Mouse (Mus musculus) cerebellum, adult 11-12 months (tissue): Measurements from ENCODE around the gene Itgb1bp2.

Experiments used
- DNase-seq: peaks from one replicate; pipeline ENCODE4 v3.0.0; 2022

Gene Itgb1bp2

GRCm38 (mm10) chrX:101448886-101449475, at the start of gene Itgb1bp2:
TSS of gene Itgb1bp2 (plus strand) at chrX:101449088.
- DNase-seq, result no peak

GRCm38 (mm10) chrX:101418946-101419724, 29.8 kb upstream of the Itgb1bp2 start:
- peak; percentile 72 for DNase-seq

DNA sequence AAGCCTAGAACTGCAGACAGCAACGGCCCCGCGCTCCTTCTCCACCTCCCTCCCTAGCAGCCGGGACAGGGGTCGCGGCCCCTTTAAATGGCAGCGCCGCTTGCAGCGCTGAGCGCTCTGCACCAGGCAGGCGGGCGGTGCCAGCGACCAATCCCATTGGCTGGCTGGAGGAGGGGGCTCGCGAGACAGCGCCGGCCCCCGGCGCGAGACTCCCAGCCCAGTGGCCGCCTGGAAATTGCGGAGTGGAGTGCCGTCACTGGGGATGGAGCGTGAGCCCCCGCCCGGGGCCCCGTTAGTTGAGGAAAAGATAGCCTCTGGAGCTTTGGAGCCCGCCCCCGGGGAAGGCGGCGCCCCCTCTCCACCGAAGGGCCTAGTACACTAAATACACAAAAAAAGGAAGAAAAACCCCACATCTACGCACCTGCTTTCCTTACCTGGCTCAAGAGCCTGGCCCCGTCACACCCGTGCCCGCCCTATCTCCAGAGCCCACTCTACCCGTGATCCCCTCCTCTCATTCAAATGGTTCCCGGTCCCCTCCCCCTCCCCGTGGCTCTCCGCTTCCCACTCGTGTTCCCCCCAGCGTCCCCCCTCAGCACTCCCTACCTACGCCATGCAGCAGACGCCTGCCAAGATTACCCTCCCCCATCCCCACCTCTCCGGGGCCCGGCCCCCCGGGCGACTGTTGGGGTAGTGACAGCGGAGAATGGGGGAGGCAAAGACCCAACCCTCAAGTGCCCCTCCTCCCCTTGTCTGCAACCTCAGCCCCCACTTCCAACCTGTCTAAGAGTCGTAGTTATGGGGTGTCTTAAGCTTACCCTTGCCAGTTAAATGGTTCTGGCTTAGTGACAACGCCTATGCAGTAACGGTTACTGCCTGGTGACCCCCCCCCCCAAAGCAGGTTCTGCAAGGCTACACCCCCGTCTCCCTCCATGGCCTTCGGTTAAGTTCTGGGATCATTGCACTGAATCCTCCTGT, 28.9 kb upstream of the Itgb1bp2 start:
- peak; percentile 90 for DNase-seq

GRCm38 (mm10) chrX:101420700-101421095, 28.2 kb upstream of the Itgb1bp2 start, which contains the start of gene Zmym3:
TSS of gene Zmym3 (minus strand) at chrX:101420849.
- DNase-seq, result peak; percentile 18

GRCm38 (mm10) chrX:101423462-101423861, 25.4 kb upstream of the Itgb1bp2 start:
- no peak for DNase-seq

GRCm38 (mm10) chrX:101427774-101428173, 21.1 kb upstream of the Itgb1bp2 start:
- no peak for DNase-seq

DNA sequence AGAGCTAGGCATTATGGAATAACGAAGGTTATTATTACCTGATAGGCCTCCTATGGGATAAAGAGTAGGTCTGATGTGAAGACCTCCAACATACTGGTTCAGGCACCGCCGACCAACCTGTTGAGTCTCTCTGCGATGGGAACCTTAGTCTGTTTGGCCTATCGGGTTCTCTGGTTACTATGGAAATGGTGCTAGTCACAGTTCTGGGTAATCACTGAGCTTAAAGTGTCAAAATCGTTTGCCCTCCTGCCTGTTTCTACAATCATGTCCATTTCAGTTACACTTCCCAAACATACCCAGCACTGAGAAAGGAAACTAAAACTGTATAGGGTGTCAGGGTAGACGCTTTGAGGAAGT, 20.1 kb upstream of the Itgb1bp2 start:
- DNase-seq, result peak; percentile 31

DNA sequence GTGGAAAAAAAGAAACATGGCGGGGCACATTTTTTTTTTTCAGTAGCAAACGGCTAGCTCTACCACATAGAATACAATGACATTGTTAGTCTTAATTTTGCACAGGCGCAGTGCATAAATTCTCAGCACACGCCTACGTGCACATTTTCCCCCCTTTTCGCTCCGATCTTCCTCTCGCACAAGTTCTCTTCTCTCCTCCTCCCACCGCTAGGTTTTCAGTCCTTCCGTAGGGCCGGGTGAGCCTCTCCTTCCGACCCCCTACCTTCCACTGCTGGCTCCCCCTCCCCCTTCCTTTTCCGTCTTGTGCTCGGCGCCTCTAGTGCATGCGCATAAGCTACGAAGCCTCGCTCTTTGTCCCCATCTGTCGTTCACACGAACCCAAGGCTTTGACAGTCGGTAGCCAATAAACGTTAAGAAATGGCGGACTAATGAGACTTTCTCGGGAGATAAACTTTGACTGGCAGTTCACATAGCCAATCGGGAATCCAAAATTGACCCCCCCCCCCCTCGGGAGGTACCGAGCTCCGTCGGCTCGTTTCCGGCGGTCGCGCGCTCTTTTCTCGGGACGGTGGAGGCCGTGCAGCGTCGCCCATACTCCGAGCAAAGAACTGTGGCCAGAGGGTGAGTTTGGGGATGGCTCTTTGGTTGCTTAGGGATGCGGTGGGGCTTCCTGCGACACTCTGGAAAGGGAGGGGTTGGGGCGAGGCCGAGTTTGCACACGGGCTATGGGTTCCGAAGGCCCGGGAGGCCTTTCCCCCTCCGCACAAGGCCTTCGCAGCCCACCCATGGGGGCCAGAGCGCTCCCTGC, 19.5 kb upstream of the Itgb1bp2 start, which contains the start of gene Nono:
Gene Nono, plus strand, starts transcription at position 177 of the 808 bp plus-strand sequence.
- DNase-seq, result peak; percentile 91

DNA sequence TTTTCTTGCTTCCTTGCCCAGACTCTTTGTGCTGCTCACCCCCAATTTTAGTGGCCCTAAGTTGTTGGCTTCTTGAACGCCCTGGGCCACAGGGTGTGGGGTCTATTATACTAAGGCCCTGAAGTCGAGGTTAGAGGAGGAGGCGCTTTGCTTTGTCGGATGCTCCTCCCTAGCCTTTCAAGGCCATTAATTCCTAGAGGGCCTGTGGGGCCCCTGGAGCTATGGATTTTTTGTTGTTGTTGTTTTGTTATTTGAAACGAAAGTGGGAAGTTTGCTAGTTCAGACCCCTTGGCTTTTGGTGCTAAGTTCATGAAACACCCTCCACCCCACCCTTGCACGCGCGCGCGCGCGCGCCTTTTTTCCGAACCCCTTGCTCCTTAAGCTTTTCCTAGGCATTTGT, 18.9 kb upstream of the Itgb1bp2 start:
- no peak for DNase-seq

GRCm38 (mm10) chrX:101451147-101451546, 2.3 kb downstream of the Itgb1bp2 start:
- no peak for DNase-seq

GRCm38 (mm10) chrX:101451591-101451990, 2.7 kb downstream of the Itgb1bp2 start:
- DNase-seq, result no peak

GRCm38 (mm10) chrX:101472202-101472601, 23.3 kb downstream of the Itgb1bp2 start:
- DNase-seq, result no peak

GRCm38 (mm10) chrX:101481604-101482350, 32.9 kb downstream of the Itgb1bp2 start:
- no peak for DNase-seq

- peak; percentile 73 for DNase-seq
Observed at GRCm38 (mm10) chrX:101486487-101487152, 37.7 kb downstream of the Itgb1bp2 start.
